Mouse (Mus musculus): ENCODE results near the gene Arid1b. TPM values are rescaled to one million over a fixed set of nuclear protein-coding genes. Genes with fewer than 3 reads are reported as not detected.

Arid1b gene
- polyA plus RNA-seq, 1 experiment from 2014 or later: 16.1 TPM

- 67% methylated on average over 5 of the region's 5 CpGs for WGBS
- Histone ChIP-seq H3K4me1 (replicated peaks) (peaks cover 10% of the 10 kb centered on the region), H3K9ac (no peak overlapping the region)
These were observed 402.1 kb downstream of the Arid1b start for GRCm38 (mm10) chr17:5396213-5396612.

More at GRCm38 (mm10) chr17:5396213-5396612, 402.1 kb downstream of the Arid1b start:
- Histone ChIP-seq H3K27ac (no peak overlapping the region), H3K9me3 (no peaks in the 10 kb centered on the region), H3K27me3 (peaks cover 12% of the 10 kb centered on the region; the same call in 1 of the 2 replicates), H3K36me3 (no peaks in the 10 kb centered on the region), H3K4me2 (no peak overlapping the region), H3K4me3 (no peak overlapping the region)
- ATAC-seq (ENCODE audit: low FRiP score): no peak
